15 mouse cellular contexts compared by ENCODE assay signal in genomic region chr10:117687018-117687417, GRCm38 (mm10).
"Had no signal": no experiment of that assay in that cellular context is flagged by ENCODE, and none has a peak within 500 bp of the region (broad histone marks: within the 10 kb centered on the region; RNA-seq: fewer than 3 reads in every experiment).

No protein-coding gene starts in this region.

- DNase-seq: cerebellum, adult 9-10 months; cerebellum, adult 9-11 months; cerebellum, postnatal 10 days; cerebellum, postnatal 14 days; cerebellum, postnatal 25 days; cerebellum, postnatal 36 days; embryo, embryonic 11 days; forebrain, postnatal 0 days; gastrocnemius, adult 2 months; gastrocnemius, postnatal 10 days; gastrocnemius, postnatal 14 days; gastrocnemius, postnatal 25 days; gastrocnemius, postnatal 36 days; heart, adult 18-20 months; heart, adult 2 months had no signal
